Mouse (Mus musculus) hindlimb bud, embryonic 11.5 days (tissue): ENCODE measurements at regions not wholly inside any gene's neighbourhood (a gene's known extent, or its start where the extent isn't known, plus 50 kb on each side); places are given as distances from the start of the nearest gene placed in this dataset.

Experiments used
- DNase-seq: peaks from one replicate; pipeline ENCODE4 v3.0.0-alpha.2; 2012; ENCODE audit warnings: low read depth, low spot score; ENCODE audit errors: extremely low spot score

DNA sequence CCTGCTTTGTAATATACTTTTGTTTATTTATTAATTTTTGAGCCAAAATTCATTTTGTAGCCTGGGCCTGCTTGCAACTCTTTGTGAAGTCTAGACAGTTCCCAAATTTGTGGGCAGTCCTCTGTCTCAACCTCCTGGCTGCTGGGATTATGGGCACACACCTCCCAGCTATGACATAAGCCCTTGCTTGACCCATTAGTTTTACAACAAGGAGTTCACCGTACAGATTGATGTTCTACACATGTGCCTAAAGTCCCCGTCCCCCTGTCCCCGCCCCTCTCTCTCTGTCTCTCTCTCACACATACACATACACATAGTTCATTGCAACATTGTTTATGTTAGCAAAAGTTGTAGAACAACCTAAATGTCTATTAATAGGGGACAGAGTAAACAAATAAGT, 63.7 kb upstream of the Abca1 start:
- DNase-seq, result no peak

GRCm38 (mm10) chr4:53220809-53221208, 61.1 kb upstream of the Abca1 start:
- no peak for DNase-seq

- no peak for DNase-seq
Observed at GRCm38 (mm10) chr4:53219351-53219750, 59.7 kb upstream of the Abca1 start.

DNA sequence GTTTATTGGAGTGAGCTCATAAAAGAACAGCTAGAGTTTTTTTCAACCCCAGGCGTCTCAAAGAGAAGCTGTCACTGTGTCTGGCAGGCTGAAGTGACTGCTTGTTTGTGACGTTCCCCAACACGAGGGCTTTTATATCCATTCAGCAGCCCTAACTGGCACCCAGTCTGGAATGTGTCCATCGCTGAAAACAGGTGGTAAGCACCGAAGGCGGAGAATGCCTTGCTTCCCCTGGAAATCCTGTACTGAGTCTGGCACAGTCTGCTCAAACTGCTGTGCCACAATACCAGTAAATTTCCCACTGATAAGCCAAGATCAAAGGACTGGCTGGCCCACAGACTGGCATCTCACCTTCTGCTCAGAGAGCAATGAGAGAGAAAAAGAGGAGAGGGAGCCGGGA, 59.1 kb upstream of the Abca1 start:
- DNase-seq, result no peak

DNA sequence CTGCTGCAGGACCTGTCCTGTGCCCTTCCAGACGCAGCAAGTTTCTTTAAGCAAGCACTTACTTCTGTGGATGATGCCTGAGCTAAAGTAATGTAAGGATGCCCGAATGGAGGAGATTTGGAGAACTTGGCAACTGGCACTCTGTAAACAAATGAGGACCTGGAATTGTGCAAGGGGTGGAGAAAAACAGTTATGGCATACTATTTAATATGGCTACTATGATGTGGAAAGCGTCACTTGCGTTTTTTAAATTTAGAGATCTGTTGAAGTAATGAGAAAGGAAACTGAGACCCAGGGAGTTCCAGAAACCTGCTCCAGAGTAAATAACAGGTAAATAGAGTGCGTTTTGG, 58.6 kb upstream of the Abca1 start:
- no peak for DNase-seq

GRCm38 (mm10) chr4:53217608-53218290, 58.1 kb upstream of the Abca1 start:
- peak; percentile 62 for DNase-seq

- DNase-seq, result no peak
Observed at GRCm38 (mm10) chr4:53212541-53212940, 52.8 kb upstream of the Abca1 start.

GRCm38 (mm10) chr4:53210685-53211084, 51.0 kb upstream of the Abca1 start:
- DNase-seq, result no peak
